Mouse (Mus musculus) myocyte (in vitro differentiated cells): ENCODE results near the gene Tigit.

Experiments used
- CEBPB ChIP-seq: IDR thresholded peaks from 2 replicates; pipeline ENCODE4 v1.6.1; 2011; ENCODE audit warnings: mild to moderate bottlenecking, moderate library complexity; ENCODE audit not compliant: poor library complexity, insufficient read depth, severe bottlenecking
- E2F4 ChIP-seq: IDR thresholded peaks from one replicate; pipeline ENCODE4 v1.6.1; 2011; ENCODE audit warnings: mild to moderate bottlenecking, control low read depth, moderate library complexity; ENCODE audit not compliant: insufficient read depth
- MAX ChIP-seq: IDR thresholded peaks from one replicate; pipeline ENCODE4 v1.6.1; 2011; ENCODE audit warnings: low read depth, mild to moderate bottlenecking, control low read depth
- MYOD1 ChIP-seq, 3 experiments: IDR thresholded peaks; one replicate each; pipeline ENCODE4 v1.6.1; 2011; ENCODE audit warnings: control low read depth in 2 of 3, low read depth in 2 of 3, mild to moderate bottlenecking in 2 of 3, moderate library complexity in 1 of 3; ENCODE audit not compliant: insufficient read length in 2 of 3, control insufficient read depth in 1 of 3
- MYOG ChIP-seq, 3 experiments: IDR thresholded peaks; one replicate each; pipeline ENCODE4 v1.6.1; 2011; ENCODE audit warnings: control low read depth in 2 of 3, low read depth in 2 of 3, mild to moderate bottlenecking in 2 of 3; ENCODE audit not compliant: insufficient read length in 2 of 3, control insufficient read depth in 1 of 3, insufficient read depth in 1 of 3
- POLR2A ChIP-seq: IDR thresholded peaks from one replicate; pipeline ENCODE4 v1.6.1; 2011; ENCODE audit warnings: low read depth, mild to moderate bottlenecking, control low read depth, moderate library complexity; ENCODE audit not compliant: insufficient read length
- REST ChIP-seq: IDR thresholded peaks from one replicate; pipeline ENCODE4 v1.6.1; 2011; ENCODE audit warnings: mild to moderate bottlenecking, control low read depth, moderate library complexity; ENCODE audit not compliant: insufficient read depth, insufficient read length
- SRF ChIP-seq: IDR thresholded peaks from one replicate; pipeline ENCODE4 v1.6.1; 2011; ENCODE audit warnings: low read depth; ENCODE audit not compliant: control insufficient read depth, insufficient read length
- TCF12 ChIP-seq: IDR thresholded peaks from one replicate; pipeline ENCODE4 v1.6.1; 2011; ENCODE audit warnings: mild to moderate bottlenecking, control low read depth; ENCODE audit not compliant: poor library complexity, insufficient read depth, severe bottlenecking
- TCF3 ChIP-seq: IDR thresholded peaks from one replicate; pipeline ENCODE4 v1.6.1; 2011; ENCODE audit warnings: low read depth, control low read depth; ENCODE audit not compliant: insufficient read length
- USF1 ChIP-seq: IDR thresholded peaks from one replicate; pipeline ENCODE4 v1.6.1; 2011; ENCODE audit warnings: low read depth, mild to moderate bottlenecking, control low read depth, moderate library complexity

- no peak for TF ChIP-seq TCF12
- TF ChIP-seq POLR2A = no peak
- no peak for TF ChIP-seq MAX
- TF ChIP-seq E2F4 = no peak
- no peak for TF ChIP-seq CEBPB
- no peak for TF ChIP-seq REST
- no peak for TF ChIP-seq MYOG (IDR thresholded peaks at IDR 0.05; ENCODE audit: control insufficient read depth in 1 of 3, insufficient read depth in 1 of 3, insufficient read length in 2 of 3, low read depth in 2 of 3)
- TF ChIP-seq USF1 = no peak
- TF ChIP-seq MYOD1 (IDR thresholded peaks at IDR 0.05; ENCODE audit: control insufficient read depth in 1 of 3, insufficient read length in 2 of 3, low read depth in 2 of 3) = no peak
- no peak for TF ChIP-seq TCF3
- no peak for TF ChIP-seq SRF
Observed at GRCm38 (mm10) chr16:43661576-43661975, 2.4 kb downstream of the Tigit start.
